Mouse (Mus musculus): ENCODE data around the gene Nrd1.

DNA sequence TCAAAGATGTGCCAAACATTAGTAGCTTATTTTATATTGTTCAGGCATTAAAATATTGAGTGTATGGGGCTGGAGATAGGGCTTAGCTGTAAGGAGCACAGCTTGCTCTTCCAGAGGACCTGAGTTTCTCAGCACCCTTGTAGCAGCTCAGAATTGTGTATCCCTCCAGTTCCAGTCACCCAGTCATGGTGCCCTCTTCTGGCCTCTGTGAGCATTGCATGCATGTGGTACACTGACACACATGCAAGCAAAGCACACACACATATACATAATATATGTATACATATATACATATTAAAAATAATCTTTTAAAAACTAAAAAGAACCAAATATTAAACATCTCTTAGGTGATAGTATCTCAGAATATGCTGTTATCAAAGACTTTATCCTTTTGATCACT is 35.9 kb downstream of the Nrd1 start:
- TF ChIP-seq GATA1 (IDR thresholded peaks at IDR 0.05; ENCODE audit: low read length) (no peak), TAL1 (IDR thresholded peaks at IDR 0.05; ENCODE audit: low read length) (no peak)

Data from erythroblast, embryonic 14.5 days (primary cell).